Mouse (Mus musculus) urinary bladder, postnatal 14 days (tissue): ENCODE measurements around the gene Repin1.
A peak's percentile ranks its signal among the peaks of the same experiment; 100 is the strongest.

Experiments
- DNase-seq: peaks from one replicate; pipeline ENCODE4 v3.0.0; 2021; ENCODE audit warnings: low spot score

Gene Repin1

DNA sequence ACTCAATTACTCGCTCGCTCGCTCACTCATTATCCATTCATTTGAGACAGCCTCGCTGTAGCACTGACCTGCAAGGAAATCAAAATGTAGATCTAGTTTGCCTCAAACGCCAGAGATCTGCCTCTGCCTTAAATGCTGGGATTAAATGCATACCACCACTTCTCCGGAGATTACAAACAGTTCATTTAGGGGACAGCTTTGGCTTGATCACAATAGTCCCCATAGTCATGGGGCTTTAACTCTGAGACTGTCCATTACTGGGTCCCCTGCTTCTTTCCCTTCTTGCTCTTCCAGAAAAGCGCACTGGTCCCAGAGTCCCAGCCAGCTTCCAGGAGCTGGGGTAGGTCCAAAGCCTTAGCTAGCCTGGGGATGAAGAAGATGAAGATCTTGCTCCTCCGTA lies 32.8 kb downstream of the Repin1 start, which contains the start of gene AI854703:
Gene AI854703 (plus strand): TSS at position 301 of the 400 bp plus-strand sequence.
- no peak for DNase-seq

DNA sequence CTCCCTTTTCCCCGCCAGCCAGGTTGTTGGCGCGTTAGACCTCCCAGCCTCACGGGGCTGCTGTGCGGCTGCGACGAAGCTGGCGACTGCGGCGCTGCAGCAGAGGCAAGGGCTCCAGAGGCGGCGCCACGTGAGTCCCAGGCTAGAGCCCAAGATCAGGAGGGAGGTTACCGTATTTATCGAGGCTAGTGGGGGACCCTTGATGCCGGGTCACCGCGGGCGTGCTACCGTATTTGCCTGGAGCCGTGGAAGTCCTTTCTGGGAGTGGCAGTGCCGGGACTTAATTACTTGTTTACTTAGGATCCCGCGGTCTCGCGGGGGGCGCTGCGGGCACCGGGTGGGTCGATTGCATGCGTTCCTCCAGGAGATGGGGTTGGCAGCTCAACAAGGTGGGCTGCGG lies 33.3 kb downstream of the Repin1 start:
- peak; percentile 51 for DNase-seq

DNA sequence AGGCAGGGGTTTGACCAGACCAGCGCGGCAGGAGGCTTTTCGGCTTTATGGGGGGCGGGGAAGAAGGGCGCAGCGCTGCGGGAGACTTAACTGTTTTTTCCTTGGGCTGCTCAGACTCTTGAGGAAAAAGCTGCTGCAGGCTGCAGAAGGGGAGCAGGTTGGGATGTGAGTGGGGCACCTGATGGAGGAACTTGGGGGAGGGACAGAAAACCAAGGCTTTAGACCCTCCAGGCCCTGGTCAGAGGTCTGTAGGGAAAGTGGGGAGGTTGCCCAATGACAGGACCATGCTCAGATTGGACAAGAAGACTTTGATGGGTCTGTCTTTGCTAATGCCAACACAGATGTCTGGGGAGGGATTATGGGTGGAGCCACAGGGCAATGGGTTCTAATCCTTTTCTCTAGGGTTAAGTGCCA lies 33.8 kb downstream of the Repin1 start:
- no peak for DNase-seq

DNA sequence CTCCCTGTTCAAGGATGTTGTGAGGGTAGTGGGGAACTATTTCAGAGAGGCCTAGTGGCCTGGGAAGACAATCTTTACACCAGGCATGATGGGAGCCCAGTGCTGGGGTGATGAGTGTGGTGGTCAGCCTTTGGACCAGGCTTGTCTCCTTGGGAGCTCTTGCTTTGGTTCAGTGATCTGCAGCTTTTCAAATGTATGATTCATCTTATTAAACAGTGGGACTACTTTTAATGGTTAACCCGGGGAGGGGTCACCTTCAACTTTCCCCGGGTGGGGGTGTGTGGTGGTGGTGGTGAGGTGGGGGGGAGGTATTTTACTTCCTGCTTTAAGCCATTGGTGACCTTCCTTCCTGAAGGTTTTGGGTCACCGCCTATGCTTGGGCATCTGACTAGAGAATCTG lies 34.7 kb downstream of the Repin1 start:
- no peak for DNase-seq

DNA sequence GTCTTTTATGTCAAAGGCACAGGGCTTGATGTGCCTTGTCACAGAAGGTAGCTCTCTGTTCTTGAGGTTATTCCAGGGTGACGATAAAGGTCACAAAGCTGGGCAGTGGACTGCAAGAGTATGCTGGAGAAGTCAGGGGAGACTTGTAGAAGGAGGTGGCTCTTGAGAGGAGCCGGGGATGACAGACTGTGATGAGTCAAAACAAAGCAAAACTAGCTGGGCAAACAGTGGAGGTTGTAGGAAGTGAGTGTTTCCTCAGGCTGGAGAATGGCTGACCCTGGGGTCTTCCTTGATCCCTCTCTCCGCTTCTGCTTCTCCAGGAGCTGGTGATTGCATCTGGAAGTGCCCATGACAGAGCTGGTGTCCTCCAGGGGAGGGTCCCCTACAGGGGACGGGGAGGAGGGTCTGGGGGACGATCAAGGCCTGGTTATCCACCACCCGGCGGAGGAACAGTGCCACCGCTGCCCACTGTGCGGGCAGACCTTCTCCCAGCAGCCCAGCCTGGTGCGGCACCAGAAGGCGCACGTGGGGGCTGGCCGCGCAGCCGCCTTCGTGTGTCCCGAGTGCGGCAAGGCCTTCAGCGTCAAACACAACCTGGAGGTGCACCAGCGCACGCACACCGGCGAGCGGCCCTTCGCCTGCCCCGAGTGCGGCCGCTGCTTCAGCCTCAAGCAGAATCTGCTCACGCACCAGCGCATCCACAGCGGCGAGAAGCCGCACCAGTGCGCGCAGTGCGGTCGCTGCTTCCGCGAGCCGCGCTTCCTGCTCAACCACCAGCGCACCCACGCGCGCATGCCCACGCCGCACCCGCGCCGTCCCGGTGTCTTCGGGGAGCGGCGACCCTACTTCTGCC lies 35.4 kb downstream of the Repin1 start:
- DNase-seq, result no peak

DNA sequence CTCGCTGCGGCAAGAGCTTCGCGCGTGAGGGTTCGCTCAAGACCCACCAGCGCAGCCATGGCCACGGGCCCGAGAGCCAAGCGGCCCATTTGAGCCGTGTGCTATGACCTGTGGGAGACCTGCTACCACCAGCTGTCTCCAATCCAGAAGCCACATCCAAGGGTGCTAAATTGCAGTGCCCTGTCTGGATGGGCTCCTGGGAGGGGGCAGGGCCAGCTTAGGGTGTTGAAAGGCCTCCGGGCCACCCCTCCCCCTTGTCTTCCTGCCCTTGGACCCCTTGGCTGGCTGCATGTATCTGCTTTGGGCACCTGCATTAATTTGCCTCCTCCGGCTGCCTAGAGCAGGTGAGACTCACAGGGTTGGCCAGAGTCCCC lies 36.0 kb downstream of the Repin1 start:
- no peak for DNase-seq

DNA sequence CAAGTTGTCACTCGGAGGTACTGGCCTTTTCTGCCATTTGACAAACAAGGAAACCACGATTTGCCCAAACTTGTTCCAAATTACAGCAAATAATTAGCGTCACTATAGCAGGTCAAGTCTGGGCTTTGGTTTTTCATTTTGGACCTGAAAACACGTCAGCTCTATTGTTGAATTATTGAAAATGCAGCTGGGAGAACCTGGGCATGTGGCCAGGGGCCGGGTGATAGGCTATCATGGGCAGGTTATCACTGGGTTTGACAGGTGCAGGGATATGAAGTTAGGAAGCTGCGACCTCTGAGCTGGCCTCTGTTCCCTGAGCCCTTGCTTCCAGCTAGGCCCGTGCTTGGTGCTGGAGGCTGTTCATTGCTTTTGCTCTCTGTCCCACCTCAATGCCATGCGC lies 37.1 kb downstream of the Repin1 start:
- DNase-seq, result peak; percentile 44

DNA sequence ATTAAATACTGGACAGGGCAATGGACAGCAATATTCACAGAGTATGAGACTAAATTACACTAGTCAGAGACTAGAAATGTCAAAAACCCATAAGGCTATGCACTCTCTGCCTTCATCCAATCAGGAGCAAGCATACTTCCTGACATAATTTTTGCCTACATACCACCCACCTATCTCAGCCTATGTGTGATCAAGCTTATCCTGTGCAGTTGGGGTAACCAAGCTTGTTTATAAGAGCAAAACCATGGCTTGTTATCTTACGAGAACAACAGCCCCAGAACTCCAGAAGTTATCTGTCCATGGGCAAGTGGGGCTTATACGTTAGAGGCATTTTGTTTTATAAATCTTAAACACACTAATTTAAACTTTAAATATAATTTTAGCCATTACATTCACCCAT lies 41.4 kb downstream of the Repin1 start:
- no peak for DNase-seq

DNA sequence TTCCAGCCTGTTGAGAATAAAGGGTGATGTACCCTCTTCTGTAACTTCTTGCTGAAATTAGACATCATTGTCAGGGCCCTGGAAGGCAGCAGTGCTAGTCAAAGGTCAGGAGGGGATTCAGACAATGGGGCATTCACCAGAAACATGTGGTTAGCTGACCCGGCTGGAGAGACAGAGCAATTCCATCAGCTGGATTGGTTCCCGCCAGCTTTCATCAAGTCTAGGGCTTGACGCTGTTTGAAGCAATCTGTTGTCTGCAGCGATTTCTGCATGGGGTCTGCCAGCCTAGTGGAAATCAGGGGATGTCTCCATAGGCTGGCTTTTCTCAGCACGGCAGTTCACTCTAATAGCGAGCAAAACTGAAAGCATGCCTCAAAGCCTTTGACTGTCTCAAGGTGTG lies 42.8 kb downstream of the Repin1 start:
- DNase-seq, result no peak

DNA sequence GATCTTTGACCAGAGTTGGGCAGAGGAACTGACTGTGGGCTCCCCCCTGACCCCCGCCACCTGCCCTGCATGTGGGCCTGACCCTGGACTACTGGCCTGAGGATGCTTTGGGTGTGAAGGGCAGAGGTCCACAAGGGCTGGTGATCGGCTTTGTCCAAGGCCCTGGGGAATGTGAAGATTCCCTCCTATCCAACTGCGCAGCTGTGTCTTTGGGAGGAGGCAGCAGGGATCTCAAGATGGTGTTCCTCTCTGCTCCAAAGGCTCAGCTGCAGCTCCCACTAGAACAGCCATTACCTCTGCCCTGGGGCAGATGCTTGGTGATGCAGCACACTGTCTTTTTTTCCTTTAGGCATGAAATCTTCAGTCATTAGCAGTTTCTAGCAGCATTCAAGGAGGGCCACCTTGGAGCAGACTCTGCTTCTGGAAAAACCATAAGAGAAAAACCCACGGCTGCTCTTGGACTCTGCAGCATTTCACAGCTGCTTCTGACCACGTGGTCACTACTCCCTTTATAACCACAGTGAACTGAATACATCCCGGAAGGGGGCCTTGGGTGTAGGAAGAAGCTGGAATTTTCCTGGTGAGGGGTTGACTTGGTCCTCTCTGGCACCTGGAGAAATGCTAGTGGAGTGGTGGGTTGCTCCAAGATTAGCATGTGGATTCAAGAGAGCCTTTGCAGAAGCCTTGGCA lies 44.3 kb downstream of the Repin1 start:
- DNase-seq, result no peak

DNA sequence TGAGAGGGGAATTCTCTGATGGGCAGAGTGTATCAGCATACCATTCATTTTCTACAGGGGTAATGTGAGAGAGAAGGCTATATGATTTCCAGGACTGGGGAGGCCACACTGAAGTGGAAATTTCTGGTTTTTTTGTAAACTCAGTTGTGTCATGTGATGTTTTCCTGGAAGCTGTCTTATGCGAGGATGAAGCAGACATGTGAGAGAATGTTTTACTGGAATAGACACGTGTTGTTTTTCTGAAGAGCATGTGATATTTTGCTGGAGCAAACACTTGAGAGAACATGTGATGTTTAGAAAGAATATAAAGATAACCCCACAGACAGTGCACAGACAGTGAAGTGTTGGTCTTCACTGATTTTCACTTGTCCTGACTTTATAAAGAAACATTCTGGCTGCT lies 44.9 kb downstream of the Repin1 start:
- DNase-seq, result no peak

DNA sequence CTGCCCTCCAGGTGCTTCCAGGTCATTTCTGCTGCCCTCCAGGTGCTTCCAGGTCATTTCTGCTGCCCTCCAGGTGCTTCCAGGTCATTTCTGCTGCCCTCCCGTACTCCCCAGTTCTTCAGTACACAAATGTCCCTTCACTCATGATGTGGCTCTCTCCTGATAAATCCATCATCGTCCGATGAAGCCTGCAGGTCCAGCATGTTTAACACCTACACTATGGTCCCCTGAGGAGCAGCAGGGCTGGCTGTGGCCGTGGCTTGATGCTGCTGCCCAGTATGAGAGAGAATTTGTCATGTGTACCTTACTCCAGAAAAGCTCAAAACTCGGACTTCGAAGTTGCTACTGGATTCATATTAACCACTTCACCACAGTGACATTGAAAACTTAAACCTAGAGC lies 47.7 kb downstream of the Repin1 start:
- DNase-seq, result no peak

DNA sequence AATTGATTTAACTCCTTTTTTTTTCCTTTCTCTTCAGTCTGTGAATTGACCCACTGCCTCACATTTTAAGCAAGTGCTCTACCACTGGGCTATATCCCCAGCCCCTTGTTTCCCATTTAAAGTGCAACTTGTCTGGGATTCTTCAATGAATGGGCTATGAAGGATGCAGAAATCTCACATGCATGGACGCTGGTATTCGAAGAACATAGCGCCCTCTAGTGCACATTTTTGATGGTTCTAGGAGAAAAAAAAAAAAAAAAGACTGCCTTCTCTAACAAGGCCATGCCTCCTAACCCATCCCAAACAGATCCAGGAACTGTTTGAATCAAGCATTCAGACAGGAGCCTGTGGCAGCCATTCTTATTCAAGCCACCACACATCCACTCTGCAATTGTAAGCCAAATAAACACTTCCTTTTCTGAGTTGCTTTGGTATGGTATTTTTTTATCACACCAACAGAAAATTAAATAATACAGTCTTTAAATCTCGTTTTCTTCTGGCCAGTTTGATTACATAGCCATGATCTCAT lies 49.1 kb downstream of the Repin1 start:
- DNase-seq, result no peak

DNA sequence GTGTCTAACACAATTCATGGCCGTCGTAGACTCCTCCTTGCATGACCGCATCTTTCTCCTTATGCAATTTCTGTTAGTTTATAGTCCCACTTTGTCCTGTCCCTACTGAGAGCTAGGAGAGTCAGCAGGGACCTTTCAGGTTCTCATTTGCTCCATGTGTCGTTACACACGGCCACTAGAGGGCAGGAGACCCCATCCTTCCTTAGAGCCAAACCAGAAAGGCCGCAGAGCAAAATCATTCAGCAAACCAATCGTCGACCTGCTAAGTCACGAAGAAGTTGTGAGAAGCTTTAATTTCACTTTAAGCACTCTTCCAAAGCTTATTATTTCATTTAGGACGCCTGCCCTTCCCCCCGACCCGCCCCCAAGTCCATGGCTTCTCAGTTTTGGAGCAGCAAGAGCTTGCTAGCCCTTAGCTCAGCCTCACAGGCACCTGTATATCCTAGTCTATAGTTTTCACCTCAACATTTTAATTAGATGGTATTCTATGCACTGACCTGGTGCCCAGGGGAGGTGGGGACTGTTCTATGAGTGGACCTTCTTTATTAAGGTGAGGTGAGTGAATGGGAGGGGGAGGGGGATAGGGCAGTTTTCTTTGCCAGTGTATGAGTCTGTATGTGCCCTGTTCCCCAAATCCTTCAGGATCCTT lies 52.1 kb downstream of the Repin1 start:
- DNase-seq, result peak; percentile 77

DNA sequence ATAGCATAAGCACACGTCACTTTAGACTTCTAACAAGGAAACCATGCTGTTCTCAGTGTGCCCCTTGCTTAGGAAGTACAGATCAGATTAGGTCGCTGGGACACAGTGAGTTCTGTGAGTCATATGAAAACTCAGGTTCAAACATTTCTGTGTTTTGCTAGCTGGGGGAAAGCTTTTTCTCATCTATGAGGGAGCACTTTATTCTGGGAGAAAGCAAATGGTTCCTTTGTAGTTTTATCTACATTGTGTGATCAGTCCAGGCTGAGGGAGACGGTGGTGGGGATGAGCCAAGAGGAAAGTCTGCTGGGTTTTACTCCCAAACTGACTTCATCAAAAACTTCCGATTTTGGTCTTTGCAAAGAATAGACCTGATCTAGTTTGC lies 52.6 kb downstream of the Repin1 start:
- no peak for DNase-seq

DNA sequence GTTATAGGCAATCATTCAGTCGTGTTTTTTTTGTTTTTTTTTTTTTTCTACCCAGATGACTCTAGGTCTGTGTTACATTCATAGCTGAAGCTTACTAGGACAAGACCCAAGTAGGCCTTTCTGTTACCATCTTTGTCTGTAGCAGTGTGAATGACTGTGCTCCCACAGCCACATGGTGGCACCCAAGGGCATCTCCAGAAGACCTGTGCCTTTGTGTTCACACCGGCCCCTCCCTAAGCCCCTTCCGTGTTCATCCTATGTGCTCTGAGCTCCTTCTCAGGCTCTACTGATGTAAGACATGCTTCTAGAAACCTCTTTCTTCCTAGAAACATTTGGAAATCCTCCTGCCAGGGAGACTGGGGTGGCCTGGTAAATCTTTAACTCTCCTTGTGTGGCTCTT lies 53.3 kb downstream of the Repin1 start, which contains the start of gene Gimap8:
Gene Gimap8 (plus strand): TSS at position 240 of the 400 bp plus-strand sequence.
- no peak for DNase-seq

DNA sequence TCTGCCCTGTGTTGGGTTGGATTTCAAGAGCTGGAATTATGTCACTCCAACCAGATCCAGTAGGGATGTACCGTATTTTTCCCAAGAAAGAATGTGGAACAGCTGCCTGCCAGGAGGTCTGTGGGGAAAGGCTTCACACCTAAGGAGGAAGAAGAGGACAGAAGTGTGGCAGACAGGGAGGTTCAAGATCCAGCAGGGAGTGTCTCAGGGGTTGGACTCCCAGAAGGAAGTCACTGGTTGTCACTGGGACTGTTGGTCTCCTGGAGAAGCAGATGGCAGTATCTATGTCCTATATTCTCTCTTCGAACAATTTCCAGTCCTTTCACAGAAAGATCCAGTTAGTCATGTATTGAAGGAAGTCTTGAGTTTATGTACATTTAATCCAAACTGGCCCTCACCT lies 53.9 kb downstream of the Repin1 start:
- no peak for DNase-seq
